Mouse (Mus musculus): ENCODE measurements at regions not wholly inside any gene's neighbourhood (a gene's known extent, or its start where the extent isn't known, plus 50 kb on each side); places are given as distances from the start of the nearest gene placed in this dataset.
"Not testable (repeated sequence)": the region's sequence is repeated elsewhere in the genome, so short reads cannot be mapped to it uniquely, and the experiment has no call there.

DNA sequence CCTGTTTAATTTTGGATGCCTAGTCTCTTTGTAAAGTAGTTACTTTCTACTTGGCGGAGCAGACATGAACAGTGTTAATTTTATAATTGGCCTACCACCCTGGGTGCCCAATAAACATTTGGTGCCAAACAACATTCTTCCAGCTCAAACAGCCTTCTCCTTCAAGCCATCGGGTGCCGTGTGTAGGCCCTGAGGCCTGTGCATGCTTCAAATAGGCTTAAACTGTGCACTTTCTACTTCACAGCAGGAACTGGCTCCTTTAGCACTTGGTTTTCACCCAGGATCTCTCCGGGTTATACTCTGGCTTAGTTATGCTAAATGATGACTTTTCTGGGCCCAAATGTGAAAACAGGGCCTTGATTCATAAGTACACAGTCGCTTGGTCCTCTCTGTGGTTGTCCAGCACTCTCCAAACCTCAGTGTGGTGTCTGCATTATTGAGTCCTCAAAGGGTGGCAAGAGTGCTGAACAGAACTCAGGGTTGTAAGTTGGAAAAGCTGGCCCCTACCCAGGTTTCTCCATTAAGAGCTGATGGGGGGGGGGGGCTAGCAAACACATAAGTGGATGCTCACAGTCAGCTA is 86.1 kb upstream of the Nxpe4 start:
- no peaks in the 10 kb centered on the region for H3K4me1 ChIP-seq (ENCODE audit: insufficient read depth)
- H3K4me2 ChIP-seq (ENCODE audit: low read depth, low read length), result no peak overlapping the region
- no peak for ATAC-seq
- no peaks in the 10 kb centered on the region for H3K9me3 ChIP-seq (ENCODE audit: low read length)
- H3K27me3 ChIP-seq (ENCODE audit: insufficient read depth, low read length), result no peaks in the 10 kb centered on the region
- H3K4me3 ChIP-seq (ENCODE audit: low read depth, low read length), result no peak overlapping the region
- no peak for DNase-seq
- no peaks in the 10 kb centered on the region for H3K36me3 ChIP-seq (replicated peaks; ENCODE audit: insufficient read depth, low read length)
- H3K27ac ChIP-seq (ENCODE audit: low read depth), result no peak overlapping the region
- H3K9ac ChIP-seq (replicated peaks), result no peak overlapping the region
- no peak for TF ChIP-seq CTCF (IDR thresholded peaks at IDR 0.05; ENCODE audit: low read depth)
- TF ChIP-seq EP300 (IDR thresholded peaks at IDR 0.05; ENCODE audit: low read depth), result no peak
- WGBS (ENCODE audit: insufficient replicate concordance), result 68% methylated on average over 5 of the region's 5 CpGs

DNA sequence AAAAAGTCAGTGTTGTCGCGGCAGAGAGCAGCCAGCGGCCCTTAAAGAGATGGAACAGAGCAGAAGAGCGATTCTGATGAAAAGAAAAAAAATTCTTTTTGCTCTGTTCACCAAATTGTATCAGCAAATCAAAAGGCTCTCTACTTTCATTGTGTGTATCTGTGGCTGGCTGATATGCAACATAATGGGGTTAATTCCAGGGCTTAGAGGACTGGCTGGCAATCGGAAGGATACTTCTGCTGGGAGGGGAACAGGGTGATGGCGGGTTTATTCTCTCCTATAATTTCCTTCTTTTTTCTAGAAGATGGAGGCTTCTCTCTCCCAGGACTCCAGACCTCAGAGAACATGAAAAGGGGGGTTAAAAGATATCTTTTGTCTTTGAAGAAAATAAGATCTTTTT is 79.4 kb upstream of the Nxpe4 start:
- no peaks in the 10 kb centered on the region for H3K9me3 ChIP-seq (ENCODE audit: low read length)
- H3K4me2 ChIP-seq (ENCODE audit: low read depth, low read length), result no peak overlapping the region
- DNase-seq (no peak), ATAC-seq (no peak)
- H3K9ac ChIP-seq (replicated peaks), result no peak overlapping the region
- no peaks in the 10 kb centered on the region for H3K27me3 ChIP-seq (ENCODE audit: insufficient read depth, low read length)
- H3K4me3 ChIP-seq (ENCODE audit: low read depth, low read length), result no peak overlapping the region
- no peak overlapping the region for H3K27ac ChIP-seq (ENCODE audit: low read depth)
- WGBS (ENCODE audit: insufficient replicate concordance), result 66% methylated on average over 6 of the region's 6 CpGs
- TF ChIP-seq EP300 (IDR thresholded peaks at IDR 0.05; ENCODE audit: low read depth), result no peak
- TF ChIP-seq CTCF (IDR thresholded peaks at IDR 0.05; ENCODE audit: low read depth), result no peak
- H3K4me1 ChIP-seq (ENCODE audit: insufficient read depth), result no peaks in the 10 kb centered on the region
- H3K36me3 ChIP-seq (replicated peaks; ENCODE audit: insufficient read depth, low read length), result no peaks in the 10 kb centered on the region

DNA sequence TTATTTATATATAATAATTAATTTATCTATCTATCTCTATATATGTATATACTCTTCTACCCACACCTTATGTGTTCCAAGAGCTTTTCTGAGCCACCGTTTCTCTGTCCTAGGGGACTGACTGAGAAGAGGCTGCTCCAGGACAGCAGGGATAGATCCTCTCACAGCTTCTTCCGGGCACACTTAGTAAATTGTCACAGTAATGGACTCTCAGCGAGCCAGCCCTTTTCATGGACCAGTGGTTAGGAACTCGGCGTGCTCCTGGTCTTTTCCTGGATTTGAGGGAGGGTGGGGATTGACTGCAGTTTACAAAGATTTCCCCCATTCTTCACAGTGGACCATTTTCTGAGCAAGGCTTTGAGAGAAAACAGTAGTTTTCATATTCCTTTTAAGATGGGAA is 77.6 kb upstream of the Nxpe4 start:
- H3K4me2 ChIP-seq (ENCODE audit: low read depth, low read length); H3K27ac ChIP-seq (ENCODE audit: low read depth); H3K4me1 ChIP-seq (ENCODE audit: insufficient read depth); H3K9me3 ChIP-seq (ENCODE audit: low read length); H3K4me3 ChIP-seq (ENCODE audit: low read depth, low read length); ATAC-seq; H3K9ac ChIP-seq (replicated peaks); DNase-seq; H3K36me3 ChIP-seq (replicated peaks; ENCODE audit: insufficient read depth, low read length); H3K27me3 ChIP-seq (ENCODE audit: insufficient read depth, low read length): not testable (repeated sequence)
- 71% methylated on average over 5 of the region's 5 CpGs for WGBS (ENCODE audit: insufficient replicate concordance)

DNA sequence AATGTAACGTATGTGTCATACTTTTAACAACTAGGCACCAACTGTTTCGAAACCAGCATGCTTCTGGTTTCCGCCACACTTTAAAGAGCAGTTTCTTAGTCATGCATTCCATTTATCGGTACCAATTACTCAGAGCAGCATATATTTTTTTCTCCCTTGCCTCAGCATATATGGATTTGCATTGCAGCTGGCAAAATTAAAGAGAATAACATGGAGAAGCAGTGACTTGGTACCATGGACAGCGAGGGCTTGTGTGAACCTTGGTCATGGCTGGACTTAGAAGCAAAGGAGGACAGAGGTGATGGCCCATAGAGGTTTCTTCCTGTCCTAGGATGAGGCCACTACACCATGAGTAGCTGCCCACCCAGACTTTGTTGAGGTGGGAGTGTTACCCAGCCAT is 72.2 kb upstream of the Nxpe4 start:
- TF ChIP-seq EP300 (IDR thresholded peaks at IDR 0.05; ENCODE audit: low read depth) (no peak), CTCF (IDR thresholded peaks at IDR 0.05; ENCODE audit: low read depth) (no peak)
- Histone ChIP-seq H3K9ac (replicated peaks) (no peak overlapping the region), H3K36me3 (replicated peaks; ENCODE audit: insufficient read depth, low read length) (no peaks in the 10 kb centered on the region), H3K4me2 (ENCODE audit: low read depth, low read length) (no peak overlapping the region), H3K27ac (ENCODE audit: low read depth) (no peak overlapping the region), H3K9me3 (ENCODE audit: low read length) (no peaks in the 10 kb centered on the region), H3K4me3 (ENCODE audit: low read depth, low read length) (no peak overlapping the region), H3K27me3 (ENCODE audit: insufficient read depth, low read length) (no peaks in the 10 kb centered on the region), H3K4me1 (ENCODE audit: insufficient read depth) (no peaks in the 10 kb centered on the region)
- DNase-seq (no peak), ATAC-seq (no peak)
- 79% methylated on average over 5 of the region's 5 CpGs for WGBS (ENCODE audit: insufficient replicate concordance)

DNA sequence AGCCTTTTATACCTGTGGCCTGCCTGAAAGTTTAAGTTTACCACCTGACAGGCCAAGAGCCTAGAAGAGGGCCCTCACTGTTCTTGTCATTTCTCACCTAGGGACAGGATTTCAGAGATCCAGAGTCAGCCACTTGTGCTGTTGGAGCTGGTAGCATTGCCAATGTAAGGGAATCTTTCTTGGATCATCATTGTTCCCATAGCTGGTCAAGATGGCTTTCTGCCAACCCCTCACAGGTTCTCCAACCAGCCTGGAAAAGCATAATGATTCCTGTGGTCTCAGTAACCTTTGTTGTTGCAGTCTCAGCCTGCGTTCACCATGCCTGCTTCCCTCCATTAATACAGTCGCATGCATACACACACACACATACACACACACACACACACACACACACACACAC is 67.1 kb upstream of the Nxpe4 start:
- no peaks in the 10 kb centered on the region for H3K27me3 ChIP-seq (ENCODE audit: insufficient read depth, low read length)
- H3K27ac ChIP-seq (ENCODE audit: low read depth), result no peak overlapping the region
- H3K4me3 ChIP-seq (ENCODE audit: low read depth, low read length), result no peak overlapping the region
- H3K9me3 ChIP-seq (ENCODE audit: low read length), result no peaks in the 10 kb centered on the region
- no peak overlapping the region for H3K9ac ChIP-seq (replicated peaks)
- ATAC-seq (no peak), DNase-seq (no peak)
- no peaks in the 10 kb centered on the region for H3K4me1 ChIP-seq (ENCODE audit: insufficient read depth)
- no peaks in the 10 kb centered on the region for H3K36me3 ChIP-seq (replicated peaks; ENCODE audit: insufficient read depth, low read length)
- 61% methylated on average over 2 of the region's 2 CpGs for WGBS (ENCODE audit: insufficient replicate concordance)
- TF ChIP-seq CTCF (IDR thresholded peaks at IDR 0.05; ENCODE audit: low read depth) (no peak), EP300 (IDR thresholded peaks at IDR 0.05; ENCODE audit: low read depth) (no peak)
- H3K4me2 ChIP-seq (ENCODE audit: low read depth, low read length), result no peak overlapping the region

DNA sequence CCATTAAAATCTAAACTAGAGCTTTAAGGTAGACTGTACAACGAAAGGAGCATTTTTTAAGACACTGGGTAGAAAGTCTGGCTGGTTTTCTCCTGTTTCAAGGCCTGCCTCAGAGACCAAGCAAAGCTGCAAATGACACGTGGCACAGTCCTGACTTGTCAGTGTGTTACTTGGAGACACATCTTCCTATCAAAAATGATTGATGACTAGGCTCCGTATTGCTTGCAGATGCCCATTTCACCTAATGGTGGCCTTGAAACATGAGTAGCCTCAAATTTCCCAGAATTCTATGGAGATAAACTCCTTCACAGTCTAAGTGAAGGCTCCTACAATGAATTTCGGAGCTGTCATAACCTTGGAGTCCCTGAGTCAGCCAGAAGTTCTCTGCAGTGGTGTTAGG is 62.0 kb upstream of the Nxpe4 start:
- Histone ChIP-seq H3K4me1 (ENCODE audit: insufficient read depth) (no peaks in the 10 kb centered on the region), H3K9ac (replicated peaks) (no peak overlapping the region)
- no peak for DNase-seq

More for the DNA sequence above, 62.0 kb upstream of the Nxpe4 start:
- H3K36me3 ChIP-seq (replicated peaks; ENCODE audit: insufficient read depth, low read length), result no peaks in the 10 kb centered on the region
- H3K27me3 ChIP-seq (ENCODE audit: insufficient read depth, low read length), result no peaks in the 10 kb centered on the region
- H3K4me3 ChIP-seq (ENCODE audit: low read depth, low read length), result no peak overlapping the region
- WGBS (ENCODE audit: insufficient replicate concordance), result 70% methylated on average over 4 of the region's 4 CpGs
- no peak for TF ChIP-seq EP300 (IDR thresholded peaks at IDR 0.05; ENCODE audit: low read depth)
- no peak for TF ChIP-seq CTCF (IDR thresholded peaks at IDR 0.05; ENCODE audit: low read depth)
- no peak for ATAC-seq
- H3K27ac ChIP-seq (ENCODE audit: low read depth), result no peak overlapping the region
- H3K4me2 ChIP-seq (ENCODE audit: low read depth, low read length), result no peak overlapping the region
- H3K9me3 ChIP-seq (ENCODE audit: low read length), result no peaks in the 10 kb centered on the region

All from liver, postnatal 0 days (tissue).